Mouse (Mus musculus) urinary bladder, adult 2 months (tissue): ENCODE results near the gene Fam47c. TPM values are rescaled to one million over a fixed set of nuclear protein-coding genes. Genes with fewer than 3 reads are reported as not detected.

Experiments used
- DNase-seq: peaks from one replicate; pipeline ENCODE4 v3.0.0; 2022; ENCODE audit warnings: low spot score
- polyA plus RNA-seq: library from polyadenylated mRNA; depleted of rRNA; stranded (reverse); fragments of >200 nt; gene quantifications from 2 replicates; pipeline ENCODE4 v1.2.3, GENCODE M21; 2012; rRNA removed

The Fam47c gene
- not detected in 2 replicates for polyA plus RNA-seq

DNA sequence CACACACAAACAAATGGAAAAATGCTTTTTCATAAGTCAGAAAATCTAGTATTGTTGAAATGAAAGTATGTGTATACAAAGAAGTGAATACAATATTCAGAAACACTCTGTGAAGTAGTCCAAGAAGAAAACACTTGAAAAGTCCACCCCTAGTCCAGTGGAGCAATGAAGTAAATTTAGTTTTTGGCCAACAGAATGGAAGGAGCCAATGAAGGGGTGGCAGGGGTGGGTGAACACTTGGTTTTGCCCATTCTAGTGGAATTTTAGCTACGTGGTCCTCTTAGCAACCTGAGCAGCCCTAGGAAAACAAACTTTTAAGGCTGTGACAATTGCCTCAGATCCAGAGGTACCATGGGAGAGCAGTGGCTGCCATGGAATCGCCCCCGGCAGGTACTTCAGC is at the start of gene Fam47c:
Fam47c (plus strand) TSS at position 301 of the 400 bp plus-strand sequence.
- DNase-seq: no peak

DNA sequence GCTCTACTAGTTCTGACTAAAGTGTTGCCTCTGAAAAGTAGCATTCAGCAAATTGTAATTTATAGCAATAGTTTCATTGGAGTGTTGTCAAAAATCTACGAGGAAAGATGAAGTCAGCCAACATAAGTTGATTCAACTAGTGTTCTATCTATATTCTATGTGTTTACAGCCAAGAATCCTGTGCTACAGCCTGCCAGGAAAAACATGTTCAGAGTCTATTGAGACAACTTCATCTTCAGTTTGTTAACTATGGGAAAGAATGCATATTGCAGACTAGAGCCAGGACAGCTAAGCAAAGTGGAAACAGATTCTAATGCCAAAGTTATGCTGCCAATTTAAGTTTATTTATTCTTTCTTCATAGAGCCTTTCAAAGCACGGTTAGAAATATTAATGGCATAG is 31.8 kb downstream of the Fam47c start:
- no peak for DNase-seq

DNA sequence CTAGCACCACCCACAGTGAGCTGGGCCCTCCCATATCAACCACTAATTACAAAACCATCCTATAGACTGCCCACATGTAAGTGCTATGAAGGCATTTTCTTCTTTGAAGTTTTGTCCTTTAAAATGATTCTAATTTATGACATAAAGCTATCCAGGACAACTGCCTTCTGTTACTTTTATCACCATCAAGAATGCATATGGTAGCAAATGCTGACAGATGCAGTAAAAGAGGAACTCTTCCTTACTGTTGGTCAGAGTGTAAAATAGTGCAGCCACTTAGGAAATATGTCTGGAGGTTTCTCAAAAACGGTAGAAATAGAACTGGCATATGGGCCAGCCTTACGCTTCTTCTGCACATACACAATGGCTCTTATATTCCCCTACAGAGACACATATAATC is 39.5 kb downstream of the Fam47c start:
- DNase-seq: no peak

Other genes starting within 250 kb of the Fam47c start
- 4.1 and 4.3 TPM in 2 replicates for gene Prrg1, start 153.9 kb upstream of the Fam47c start, polyA plus RNA-seq